Mouse (Mus musculus) spleen, postnatal 4 days (tissue): ENCODE data around the gene Dok4.
"Not testable (repeated sequence)": the region's sequence is repeated elsewhere in the genome, so short reads cannot be mapped to it uniquely, and the experiment has no call there.

Experiments
- DNase-seq, 2 experiments: peaks; one replicate each; pipeline ENCODE4 v3.0.0; 2022; ENCODE audit warnings: low spot score in 2 of 2

Dok4 gene

DNA sequence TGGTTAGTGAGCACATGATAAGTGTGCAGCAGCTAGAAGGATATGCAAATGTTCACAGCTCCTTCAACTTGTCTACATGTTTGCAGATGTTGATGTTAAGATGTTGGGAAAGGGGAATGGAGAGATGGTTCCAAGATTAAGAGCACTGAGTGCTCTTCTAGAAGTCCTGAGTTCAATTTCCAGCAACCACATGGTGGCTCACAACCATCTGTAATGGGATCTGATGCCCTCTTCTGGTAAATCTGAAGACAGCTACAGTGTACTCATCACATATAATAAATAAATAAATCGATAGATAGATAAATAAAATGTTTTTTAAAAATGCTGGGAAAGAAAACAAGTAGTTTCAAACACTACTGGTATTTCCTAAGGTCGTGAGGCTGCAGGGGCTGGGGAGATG, 34.9 kb downstream of the Dok4 start:
- no peak for DNase-seq

DNA sequence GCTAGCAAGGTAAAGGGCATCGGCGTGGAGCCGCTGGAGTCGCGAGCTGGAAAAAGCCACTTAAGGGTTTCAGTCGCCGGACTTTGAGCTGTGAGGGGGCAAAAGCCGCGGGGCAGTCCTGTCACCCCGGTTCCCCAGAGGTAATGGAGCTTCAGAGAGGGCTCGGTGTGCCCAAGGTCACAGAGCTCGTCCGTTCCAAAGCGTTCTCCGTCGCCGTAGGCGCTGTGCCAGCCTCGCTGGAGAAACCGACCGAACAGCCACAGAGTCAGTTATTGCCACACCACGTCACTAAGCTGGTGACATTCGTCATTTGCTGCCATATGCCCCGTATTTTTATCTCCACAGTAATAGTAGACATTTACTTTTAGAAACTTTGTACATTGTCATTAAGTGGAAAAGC, 37.5 kb downstream of the Dok4 start:
- peak; percentile 68 to 86 for DNase-seq

DNA sequence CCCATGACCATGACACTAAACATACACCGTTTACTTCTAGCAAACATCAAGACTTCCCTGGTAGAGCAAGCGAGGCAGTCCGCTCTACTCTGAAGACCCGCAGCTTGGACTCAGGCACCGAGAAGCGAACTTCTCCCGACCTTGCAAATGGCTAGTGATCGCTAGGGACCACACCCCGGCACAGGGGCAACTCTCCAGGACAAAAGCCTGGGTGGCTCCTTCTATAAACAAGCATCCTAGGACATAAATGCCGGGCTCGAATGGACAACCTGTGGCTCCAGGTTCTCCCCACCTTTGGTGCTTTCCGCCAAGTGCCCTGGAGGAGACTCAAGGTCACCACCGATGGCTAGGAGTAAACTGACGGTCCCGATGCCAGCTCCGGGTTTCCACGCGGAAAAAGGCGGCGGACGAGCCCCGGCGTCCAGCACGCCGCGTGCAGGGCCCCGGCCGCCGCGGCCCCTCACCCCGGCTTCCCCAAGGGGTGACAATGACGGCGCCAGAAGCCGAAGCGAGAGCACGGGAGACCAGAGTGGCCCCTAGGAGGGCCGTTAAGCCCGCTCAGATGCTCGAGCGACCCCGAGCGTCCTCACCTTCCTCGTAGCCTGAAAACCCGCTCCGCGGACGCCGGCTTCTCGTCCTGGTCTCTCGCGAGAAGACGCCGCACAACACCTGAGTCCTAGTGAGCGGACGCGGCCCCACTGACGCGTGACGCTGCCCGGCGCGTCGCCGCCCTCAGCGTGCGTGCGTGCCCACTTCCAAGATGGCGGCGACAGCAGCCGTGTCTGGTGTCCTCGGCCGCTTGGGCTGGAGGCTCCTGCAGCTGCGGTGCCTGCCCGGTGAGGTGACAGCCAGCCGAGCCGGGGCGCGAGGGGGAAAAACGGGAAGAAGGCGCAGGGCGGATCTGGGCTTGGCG, 38.2 kb downstream of the Dok4 start, which contains the start of the genes Coq9 and Ciapin1:
Gene Coq9 (plus strand): TSS at position 660 of the 913 bp plus-strand sequence.
Gene Ciapin1 (minus strand): TSS at position 697 of the 913 bp plus-strand sequence.
- DNase-seq = peak; percentile 94 to 98

DNA sequence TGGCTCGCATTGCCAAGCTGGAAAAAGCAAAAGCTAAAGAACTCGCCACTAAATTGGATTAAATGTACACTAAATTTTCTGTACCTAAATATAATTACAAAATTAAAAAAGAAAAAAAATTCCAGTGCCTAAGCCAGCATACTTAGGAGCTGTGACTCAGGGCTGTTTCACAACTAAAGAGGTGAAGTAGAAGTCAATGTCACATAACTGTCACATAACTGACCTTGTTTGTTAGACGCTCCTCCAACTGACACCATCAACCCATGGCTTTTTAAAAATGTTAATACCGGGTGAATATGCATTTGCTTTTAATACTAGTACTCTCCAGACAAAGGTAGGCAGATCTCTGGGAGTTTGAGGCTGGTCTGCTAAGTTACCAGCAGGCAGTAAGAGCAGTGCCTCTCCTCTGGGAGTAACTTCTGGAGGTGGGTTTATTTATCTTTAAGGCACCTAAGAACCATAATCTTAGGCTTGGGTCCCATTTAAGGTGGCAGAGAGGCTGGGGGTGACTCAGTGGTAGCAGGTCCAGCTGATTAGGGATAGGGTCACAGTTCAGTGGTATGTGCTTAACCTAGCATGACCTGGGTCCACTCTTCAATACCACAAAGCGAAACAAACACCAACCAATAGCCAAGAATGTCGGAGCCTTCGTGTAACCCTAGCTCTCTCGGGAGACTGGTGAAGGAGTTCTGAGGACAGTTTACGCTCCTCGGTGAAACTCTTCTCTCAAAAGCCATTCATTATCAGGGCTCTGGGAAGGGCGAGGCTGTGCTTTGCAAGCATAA, 39.5 kb downstream of the Dok4 start:
- DNase-seq = no peak

DNA sequence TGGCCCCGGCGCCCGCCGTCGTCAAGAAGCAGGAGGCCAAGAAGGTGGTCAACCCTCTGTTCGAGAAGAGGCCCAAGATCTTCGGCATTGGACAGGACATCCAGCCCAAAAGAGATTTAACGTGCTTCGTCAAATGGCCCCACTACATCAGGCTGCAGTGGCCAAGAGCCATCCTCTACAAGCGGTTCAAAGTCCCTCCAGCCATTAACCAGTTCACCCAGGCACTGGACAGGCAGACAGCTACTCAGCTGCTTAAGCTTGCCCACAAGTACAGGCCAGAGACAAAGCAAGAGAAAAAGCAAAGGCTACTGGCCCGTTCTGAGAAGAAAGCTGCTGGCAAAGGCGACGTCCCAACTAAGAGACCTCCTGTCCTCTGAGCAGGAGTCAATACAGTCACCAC, 40.4 kb downstream of the Dok4 start:
- not testable (repeated sequence) for DNase-seq

DNA sequence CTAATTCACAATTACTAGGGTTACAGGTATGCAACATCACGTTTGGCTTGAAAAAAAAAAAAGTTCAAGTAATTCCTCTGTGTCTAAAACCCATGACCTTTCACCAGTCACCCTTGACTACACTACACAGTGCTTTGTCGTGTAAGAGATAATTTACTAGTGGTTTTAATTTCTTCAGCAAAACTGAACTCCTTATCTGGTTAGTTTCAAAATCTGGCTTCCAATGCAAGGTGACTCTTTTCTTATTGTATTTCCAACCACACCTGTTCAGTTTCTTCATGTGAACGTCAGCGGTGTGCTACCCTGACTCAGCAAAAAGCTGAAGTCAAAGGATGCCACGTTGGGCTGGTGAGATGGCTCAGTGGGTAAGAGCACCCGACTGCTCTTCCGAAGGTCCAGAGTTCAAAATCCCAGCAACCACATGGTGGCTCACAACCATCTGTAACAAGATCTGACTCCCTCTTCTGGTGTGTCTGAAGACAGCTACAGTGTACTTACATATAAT, 42.2 kb downstream of the Dok4 start:
- not testable (repeated sequence) for DNase-seq

DNA sequence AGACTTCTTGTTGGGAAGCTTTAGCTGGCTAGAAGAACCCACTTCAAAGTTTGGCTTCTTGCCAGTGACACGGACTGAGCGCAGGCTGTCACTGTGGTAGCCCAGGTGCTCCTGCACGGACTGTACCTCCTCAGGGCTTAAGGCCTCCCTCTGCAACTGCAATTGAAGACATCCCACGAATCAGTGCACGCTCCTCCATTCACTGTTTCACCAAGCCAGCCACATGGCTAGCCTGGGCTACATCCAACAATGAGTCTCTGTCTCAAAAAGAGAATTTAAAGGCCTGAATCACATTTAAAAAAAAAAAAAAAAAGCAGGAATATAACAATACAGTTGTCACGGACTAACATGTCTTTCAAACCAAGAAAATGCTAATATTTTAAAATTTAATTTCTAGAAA, 47.8 kb downstream of the Dok4 start:
- no peak for DNase-seq

DNA sequence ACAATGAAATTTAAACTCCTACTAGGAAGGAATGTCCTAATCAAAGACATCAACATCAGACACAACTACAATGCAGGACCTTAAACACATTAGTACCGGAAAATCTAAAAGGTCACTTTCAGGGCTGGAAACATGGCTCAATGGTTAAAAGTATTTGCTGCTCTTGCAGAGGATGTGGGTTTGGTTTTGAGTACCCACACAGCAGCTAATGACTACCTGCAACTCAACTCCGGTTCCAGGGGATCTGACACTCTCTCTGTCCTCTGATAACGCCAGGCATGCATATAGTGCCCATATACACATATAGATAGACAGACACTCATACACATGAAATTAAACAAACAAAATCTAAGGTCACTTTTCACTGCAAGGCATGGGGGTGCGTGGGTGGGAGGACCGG, 49.9 kb downstream of the Dok4 start:
- no peak for DNase-seq

DNA sequence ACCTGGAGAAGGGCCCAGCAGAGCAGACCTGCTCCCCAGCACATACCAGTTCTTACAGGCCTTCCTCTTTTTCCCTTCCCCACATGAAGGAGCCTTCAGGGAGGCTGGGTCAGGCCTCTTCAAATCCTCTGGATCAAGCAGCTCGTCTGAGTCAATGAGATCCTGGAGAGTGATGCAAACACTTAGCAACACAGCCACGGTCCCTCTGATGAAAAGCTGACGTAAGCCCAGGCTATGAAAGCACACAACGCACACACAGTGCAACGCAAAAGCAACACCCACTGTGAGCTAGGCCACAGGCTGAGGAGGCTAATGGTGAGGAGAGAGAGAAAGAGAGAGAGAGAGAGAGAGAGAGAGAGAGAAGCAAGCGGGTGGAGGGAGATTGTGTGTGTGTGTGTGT, 51.0 kb downstream of the Dok4 start:
- no peak for DNase-seq

DNA sequence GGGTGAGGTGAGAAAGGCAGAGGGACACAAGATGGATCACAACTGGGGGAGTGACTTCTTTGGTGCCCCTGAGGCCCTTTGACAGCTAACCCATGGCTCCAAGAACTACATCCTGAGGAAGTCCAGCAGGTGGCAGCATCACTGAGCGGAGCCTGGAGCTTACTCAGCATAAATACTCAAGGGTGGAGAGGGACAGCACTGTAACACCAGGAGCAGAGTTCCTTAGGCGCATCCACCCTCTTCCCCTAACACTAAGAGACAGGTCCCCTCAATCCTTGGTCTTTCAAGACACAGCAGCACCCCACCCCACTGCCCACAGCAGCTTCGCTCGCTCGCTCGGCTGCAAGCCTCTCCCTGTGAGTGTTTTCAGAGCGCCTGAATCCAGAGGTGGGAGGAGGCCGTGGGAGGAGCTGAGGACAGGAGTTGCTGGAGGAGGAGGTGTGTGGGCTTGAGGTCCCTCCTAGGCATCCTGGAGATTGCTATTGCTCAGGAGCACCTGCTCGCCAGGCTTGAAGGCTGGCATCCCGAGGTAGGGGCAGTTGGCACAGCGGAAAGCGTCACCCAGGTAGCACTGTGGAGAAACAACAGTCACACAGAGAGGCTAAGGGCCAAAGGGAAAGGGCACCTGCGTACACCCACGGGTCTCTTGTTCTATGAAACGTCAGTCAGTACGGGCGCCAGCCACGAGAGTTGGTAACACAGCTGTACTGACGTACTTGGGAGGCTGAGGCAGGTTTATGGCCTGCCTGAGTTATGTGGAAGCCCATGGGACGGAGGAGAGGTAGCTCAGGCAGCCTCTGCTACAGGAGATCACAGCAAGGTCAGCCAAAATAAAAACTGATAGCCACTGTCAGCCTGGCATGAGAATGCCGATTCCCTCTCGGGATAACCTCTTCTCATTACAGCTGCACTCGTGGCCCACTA, 53.2 kb downstream of the Dok4 start:
- DNase-seq = peak; percentile 61 to 69

DNA sequence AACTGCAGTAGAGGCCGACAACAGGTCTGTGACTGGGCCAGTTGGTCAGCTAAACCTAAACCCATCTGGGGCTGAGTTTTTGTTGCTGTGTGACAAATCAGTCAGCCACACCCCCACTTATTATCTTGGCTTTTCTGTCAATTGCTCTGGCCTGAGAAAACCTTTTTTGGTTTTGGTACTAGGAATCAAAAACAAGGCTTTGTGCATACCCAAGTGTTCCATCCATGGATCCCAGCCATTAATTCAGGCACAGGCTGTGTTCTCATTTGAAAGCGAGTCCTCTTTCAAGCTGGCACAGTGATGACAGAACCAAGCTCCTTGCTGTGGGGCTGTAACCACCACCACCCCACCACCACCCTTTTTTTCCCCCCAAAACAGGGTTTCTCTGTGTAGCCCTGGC, 54.7 kb downstream of the Dok4 start:
- DNase-seq = no peak

DNA sequence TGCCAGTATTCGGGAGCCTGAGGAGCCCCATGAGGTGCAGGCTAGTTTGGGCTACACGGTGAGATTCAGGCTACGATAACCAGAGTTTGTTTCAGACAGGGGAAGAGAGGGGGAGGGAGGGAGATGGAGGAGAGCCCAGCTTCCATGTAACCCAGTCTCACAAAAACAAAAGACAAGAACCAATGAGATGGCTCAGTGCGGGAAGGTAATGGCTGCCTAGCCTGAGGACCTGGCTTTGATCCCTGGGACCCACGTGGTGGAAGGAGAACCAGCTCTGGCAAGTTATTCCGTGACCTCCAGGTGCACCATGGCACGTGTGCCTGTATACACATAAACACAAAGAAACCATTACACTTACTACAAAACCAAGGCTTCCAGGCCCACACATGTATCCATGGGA, 55.6 kb downstream of the Dok4 start:
- peak in 1 of 2 experiments; percentile 57 for DNase-seq

DNA sequence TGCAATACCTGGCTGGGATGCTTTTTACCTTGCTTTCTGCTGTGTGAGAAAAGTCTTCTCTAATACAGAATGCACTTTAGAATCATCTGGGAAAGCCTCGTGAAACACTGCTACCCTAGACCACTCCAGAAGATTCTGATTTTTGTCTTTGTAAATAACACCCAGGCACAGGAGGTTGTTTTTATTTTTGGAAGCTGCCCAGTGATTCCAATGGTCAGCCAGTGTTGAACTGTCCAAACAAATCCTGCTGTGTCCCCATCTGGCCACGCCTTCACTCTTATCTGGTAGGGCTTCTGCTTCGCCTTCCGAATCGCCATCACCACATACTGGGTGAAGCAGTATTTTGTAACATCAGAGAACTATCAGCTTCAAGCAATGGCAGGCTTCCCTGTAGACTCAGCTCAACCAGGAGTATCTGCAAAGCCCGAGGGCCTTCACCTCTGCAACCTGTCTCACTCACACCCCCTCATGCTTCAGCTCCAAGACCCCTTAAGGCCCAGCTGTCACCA, 56.4 kb downstream of the Dok4 start:
- DNase-seq = peak in 1 of 2 experiments; percentile 59

DNA sequence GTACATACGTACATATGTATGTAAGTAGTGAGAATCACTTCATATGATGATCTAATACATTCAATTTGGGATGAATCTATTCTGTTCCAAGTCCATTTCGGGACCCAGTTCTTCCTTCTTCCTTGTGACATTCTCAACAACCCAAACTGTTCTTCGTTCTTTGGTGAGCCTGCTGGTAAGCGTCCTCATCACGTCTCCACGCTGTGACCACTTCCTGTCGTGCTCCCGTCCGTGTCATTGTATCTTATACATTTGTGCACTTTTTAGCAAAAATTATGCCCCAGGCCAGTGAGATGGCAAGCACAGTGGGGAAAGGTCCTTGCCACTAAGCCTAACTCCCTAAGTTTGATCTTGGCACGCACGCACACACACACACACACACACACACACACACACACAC, 58.2 kb downstream of the Dok4 start:
- DNase-seq = no peak

DNA sequence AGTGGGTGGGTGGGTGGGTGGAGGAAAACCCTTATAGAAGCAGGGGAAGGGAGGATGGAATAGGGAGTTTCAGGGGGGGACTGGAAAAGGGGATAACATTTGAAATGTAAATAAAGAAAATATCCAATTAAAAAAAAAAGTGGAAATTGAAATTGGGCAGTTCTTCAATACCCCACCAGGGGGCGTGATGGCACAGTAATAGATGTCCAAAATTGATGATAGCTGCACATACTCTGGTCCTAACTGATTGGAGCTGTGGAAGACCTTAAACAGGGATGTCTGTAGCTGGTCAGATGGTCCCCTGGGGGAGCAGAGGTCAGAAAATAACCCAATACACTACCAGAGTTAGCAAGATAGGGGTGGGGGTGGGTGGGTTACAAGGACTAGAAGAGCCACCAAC, 61.6 kb downstream of the Dok4 start:
- DNase-seq = peak; percentile 49 to 81
